Mouse (Mus musculus) midbrain, postnatal 0 days (tissue): ENCODE results near the gene Ccr10. TPM values are rescaled to one million over a fixed set of nuclear protein-coding genes. Genes with fewer than 3 reads are reported as not detected.
A peak's percentile ranks its signal among the peaks of the same experiment; 100 is the strongest.

Experiments used
- ATAC-seq: fragments of 200-750 bp; cut with Nextera tagmentation; 2 replicates; pipeline ENCODE4 v1.8.0; 2017; ENCODE audit warnings: moderate number of reproducible peaks, mild to moderate bottlenecking, moderate TSS enrichment, moderate library complexity; ENCODE audit not compliant: low FRiP score
- DNase-seq: peaks from one replicate; pipeline ENCODE4 v3.0.0-alpha.2; 2015; ENCODE audit warnings: low spot score
- H3K27ac ChIP-seq: fragments of 300-500 bp; sonication (generic); 2 replicates; pipeline ENCODE4 v1.5.1; 2014; ENCODE audit warnings: low read depth, mild to moderate bottlenecking, low read length, mixed read lengths
- H3K27me3 ChIP-seq: fragments of 300-500 bp; sonication (generic); 2 replicates; pipeline ENCODE4 v1.6.1; 2014; ENCODE audit warnings: low read length, control low read depth, mixed read lengths; ENCODE audit not compliant: insufficient read depth
- H3K36me3 ChIP-seq: fragments of 300-500 bp; sonication (generic); 2 replicates; pipeline ENCODE4 v1.6.1; 2014; ENCODE audit warnings: low read length, control low read depth, mixed read lengths; ENCODE audit not compliant: insufficient read depth
- H3K4me1 ChIP-seq: fragments of 300-500 bp; sonication (generic); 2 replicates; pipeline ENCODE4 v1.6.1; 2014; ENCODE audit warnings: mild to moderate bottlenecking, control low read depth, antibody characterized with exemption, low read length, mixed read lengths; ENCODE audit not compliant: insufficient read depth
- H3K4me2 ChIP-seq: fragments of 300-500 bp; sonication (generic); 2 replicates; pipeline ENCODE4 v1.6.1; 2014; ENCODE audit warnings: low read depth, mild to moderate bottlenecking, low read length, mixed read lengths; ENCODE audit not compliant: poor library complexity, severe bottlenecking
- H3K4me3 ChIP-seq: fragments of 300-500 bp; sonication (generic); 2 replicates; pipeline ENCODE4 v1.5.1; 2014; ENCODE audit warnings: low read depth, mild to moderate bottlenecking, low read length, moderate library complexity
- H3K9ac ChIP-seq: fragments of 300-500 bp; sonication (generic); replicated peaks from 2 replicates; pipeline ENCODE4 v1.6.1; 2014; ENCODE audit warnings: mild to moderate bottlenecking, low read length, moderate library complexity, mixed read lengths; ENCODE audit not compliant: poor library complexity, severe bottlenecking
- H3K9me3 ChIP-seq: fragments of 300-500 bp; sonication (generic); 2 replicates; pipeline ENCODE4 v1.6.1; 2016; ENCODE audit warnings: low read length, control low read depth
- CTCF ChIP-seq: IDR thresholded peaks from 2 replicates; pipeline ENCODE4 v1.5.1; 2016; ENCODE audit warnings: antibody characterized with exemption, mild to moderate bottlenecking
- WGBS: fragments of 180-500 bp; shearing (Covaris S2); extraction: QIAGEN DNeasy Blood & Tissue Kit; methylation state at CpG from one replicate; pipeline ENCODE4 v1.1.7; 2014; 5-methylcytosine and 5-hydroxymethylcytosine counted together
- polyA plus RNA-seq: library from polyadenylated mRNA; unstranded; fragments of >200 nt; fragmentation: Nextera tagmentation; extraction: Ambion mirVana; gene quantifications from 2 replicates; pipeline ENCODE4 v1.2.1, GENCODE M21; 2015
- total RNA-seq: library from RNA; depleted of rRNA; stranded (reverse); fragments of >200 nt; gene quantifications from 2 replicates; pipeline ENCODE4 v1.2.3, GENCODE M21; 2014; rRNA removed

Ccr10 gene
- total RNA-seq (0.61 and 1.4 TPM in 2 replicates), polyA plus RNA-seq (0.75 and 0.83 TPM in 2 replicates)

GRCm38 (mm10) chr11:101174851-101175628 is at the start of gene Ccr10:
Gene Ccr10 (minus strand): TSS chr11:101175443.
- peak within 1 kb of the TSS; percentile 66 for H3K9ac ChIP-seq
- peak; percentile 70 for DNase-seq
- H3K4me2 ChIP-seq, result peak within 1 kb of the TSS; percentile 61
- H3K27ac ChIP-seq, result peak within 1 kb of the TSS; percentile 67
- H3K27me3 ChIP-seq, result 0 out of 2 replicates have a peak, but pooled peaks cover 7% of the 10 kb centered on the region
- WGBS, result 18% methylated on average over 14 of the region's 14 CpGs
- H3K9me3 ChIP-seq, result no peaks in the 10 kb centered on the region
- H3K36me3 ChIP-seq, result no peaks in the 10 kb centered on the region
- TF ChIP-seq CTCF, result peak; percentile 75
- H3K4me3 ChIP-seq, result peak within 1 kb of the TSS; percentile 48
- ATAC-seq, result no peak
- peaks cover 26% of the 10 kb centered on the region for H3K4me1 ChIP-seq

GRCm38 (mm10) chr11:101224337-101224736 is 49.1 kb upstream of the Ccr10 start:
- H3K9me3 ChIP-seq, result no peaks in the 10 kb centered on the region
- H3K9ac ChIP-seq, result no peak overlapping the region
- H3K4me3 ChIP-seq, result no peak overlapping the region
- no peak for DNase-seq
- ATAC-seq, result no peak
- H3K4me1 ChIP-seq, result no peaks in the 10 kb centered on the region
- no peak overlapping the region for H3K4me2 ChIP-seq
- H3K27ac ChIP-seq, result no peak overlapping the region
- WGBS, result 90% methylated on average over 3 of the region's 3 CpGs
- no peaks in the 10 kb centered on the region for H3K27me3 ChIP-seq
- TF ChIP-seq CTCF, result no peak
- H3K36me3 ChIP-seq, result no peaks in the 10 kb centered on the region

- H3K36me3 ChIP-seq, result peaks cover 12% of the 10 kb centered on the region; the same call in 1 of the 2 replicates
- ATAC-seq (no peak), DNase-seq (no peak)
- no peaks in the 10 kb centered on the region for H3K9me3 ChIP-seq
- no peak for TF ChIP-seq CTCF
- H3K27me3 ChIP-seq, result no peaks in the 10 kb centered on the region
- no peak overlapping the region for H3K27ac ChIP-seq
- H3K4me3 ChIP-seq, result no peak overlapping the region
- no peaks in the 10 kb centered on the region for H3K4me1 ChIP-seq
- H3K4me2 ChIP-seq, result no peak overlapping the region
- H3K9ac ChIP-seq, result no peak overlapping the region
- WGBS, result 91% methylated on average over 8 of the region's 8 CpGs
Observed at GRCm38 (mm10) chr11:101221306-101221986, 46.2 kb upstream of the Ccr10 start.

- TF ChIP-seq CTCF, result no peak
- ATAC-seq (no peak), DNase-seq (no peak)
- Histone ChIP-seq H3K36me3 (peaks cover 12% of the 10 kb centered on the region; the same call in 1 of the 2 replicates), H3K4me1 (no peaks in the 10 kb centered on the region), H3K9ac (no peak overlapping the region), H3K27me3 (no peaks in the 10 kb centered on the region), H3K9me3 (no peaks in the 10 kb centered on the region), H3K4me2 (no peak overlapping the region), H3K27ac (no peak overlapping the region), H3K4me3 (no peak overlapping the region)
- WGBS, result 71% methylated on average over 2 of the region's 2 CpGs
Observed at GRCm38 (mm10) chr11:101220853-101221252, 45.6 kb upstream of the Ccr10 start.

- Histone ChIP-seq H3K36me3 (peaks cover 22% of the 10 kb centered on the region), H3K4me1 (no peaks in the 10 kb centered on the region), H3K9me3 (no peaks in the 10 kb centered on the region), H3K27me3 (no peaks in the 10 kb centered on the region), H3K27ac (no peak overlapping the region), H3K9ac (no peak overlapping the region), H3K4me2 (no peak overlapping the region), H3K4me3 (no peak overlapping the region)
- TF ChIP-seq CTCF, result no peak
- 84% methylated on average over 10 of the region's 10 CpGs for WGBS
- DNase-seq (no peak), ATAC-seq (no peak)
Observed at GRCm38 (mm10) chr11:101218436-101219055, 43.3 kb upstream of the Ccr10 start.
